Mouse (Mus musculus) embryonic stem cell, embryonic (primary cell): Measurements from ENCODE around the gene Numbl.

Experiments
- CTCF ChIA-PET, 4 experiments: fragments of 300-600 bp in 2 of 4; fragments of 350-600 bp in 2 of 4; sonication (Branson Sonifier 250); formaldehyde crosslinking; loops; one replicate each; lab custom pipeline; 2022; ENCODE audit warnings: inconsistent platforms in 2 of 4; lab: Charles Lee
- POLR2A ChIA-PET, 4 experiments: fragments of 300-600 bp in 2 of 4; fragments of 350-600 bp in 2 of 4; sonication (Branson Sonifier 250); formaldehyde crosslinking; loops; one replicate each; lab custom pipeline; 2022; ENCODE audit warnings: antibody characterized with exemption in 4 of 4, inconsistent platforms in 1 of 4; lab: Charles Lee

The Numbl gene

DNA sequence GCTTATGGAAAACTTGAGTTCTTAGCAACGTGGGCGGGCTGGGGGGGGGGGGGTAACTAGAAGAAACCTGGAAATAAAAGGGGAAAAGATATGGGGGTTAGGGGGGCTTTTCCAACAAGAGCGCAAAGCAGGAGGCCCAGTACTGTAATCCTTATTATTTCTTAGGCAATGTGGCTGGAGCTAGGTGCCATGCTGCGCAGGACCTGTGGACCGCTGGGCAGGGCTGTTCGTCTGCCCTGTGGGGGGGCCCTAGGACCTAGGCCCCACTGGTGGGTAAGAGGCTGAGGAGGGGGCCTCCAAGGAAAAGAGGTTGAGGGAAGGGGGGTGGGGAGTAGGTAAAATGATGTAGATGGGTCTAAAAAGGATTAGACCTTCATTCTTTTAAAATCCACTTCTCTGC lies 24.9 kb upstream of the Numbl start:
- ChIA-PET POLR2A (interaction anchor here (0.6 to 7.6 kb wide), 88 partner anchors 9 to 1146 kb away, joined by 3 to 114 read pairs (median 5); partner anchors contain the start of genes BC024978 (in 3 of the 4), Egln2 (in 3 of the 4), Snrpa (in 3 of the 4) and Numbl (in 2 of the 4)), CTCF (interaction anchor here in 3 of 4 experiments (0.6 to 3.6 kb wide), 38 partner anchors 10 to 258 kb away, joined by 3 to 48 read pairs (median 4); partner anchors contain the start of genes BC024978 (in 1 of the 3), Egln2 (in 1 of the 3), Numbl (in 1 of the 3) and Rab4b (in 1 of the 3))

- ChIA-PET POLR2A (interaction anchor here in 3 of 4 experiments (0.5 to 1.5 kb wide), 11 partner anchors 9 to 1561 kb away, joined by 3 to 6 read pairs (median 4); no protein-coding TSS in a partner anchor), CTCF (interaction anchor here in 1 of 4 experiments (1.5 kb wide), 1 partner anchor 49 kb away, joined by 4 read pairs; no protein-coding TSS in a partner anchor)
Observed at GRCm38 (mm10) chr7:27235726-27236125, 22.5 kb upstream of the Numbl start.

GRCm38 (mm10) chr7:27237527-27237926 lies 20.7 kb upstream of the Numbl start:
- CTCF ChIA-PET = interaction anchor here (0.5 to 1.4 kb wide), 20 partner anchors 9 to 1321 kb away, joined by 3 to 12 read pairs (median 4); partner anchors contain the start of genes BC024978 (in 1 of the 4), Itpkc (in 1 of the 4), Numbl (in 1 of the 4) and Rab4b (in 1 of the 4)
- POLR2A ChIA-PET = interaction anchor here (0.5 to 1.6 kb wide), 26 partner anchors 10 to 810 kb away, joined by 3 to 9 read pairs (median 4); partner anchors contain the start of genes BC024978 (in 2 of the 4), Snrpa (in 2 of the 4) and Numbl (in 1 of the 4)

GRCm38 (mm10) chr7:27238568-27238967 lies 19.7 kb upstream of the Numbl start:
- CTCF ChIA-PET = no interaction called here
- POLR2A ChIA-PET = interaction anchor here in 2 of 4 experiments (1.0 to 5.5 kb wide), 2 partner anchors 19 to 47 kb away, joined by 3 to 34 read pairs; partner anchors contain the start of gene Numbl (in 1 of the 2)

- CTCF ChIA-PET = interaction anchor here (0.6 to 4.3 kb wide), 23 partner anchors 9 to 438 kb away, joined by 3 to 42 read pairs (median 4); partner anchors contain the start of genes Coq8b (in 2 of the 4), Rab4b (in 2 of the 4) and Numbl (in 1 of the 4)
- POLR2A ChIA-PET = interaction anchor here (0.6 to 5.5 kb wide), 13 partner anchors 11 to 89 kb away, joined by 3 to 34 read pairs (median 3); partner anchors contain the start of genes Coq8b (in 2 of the 4), Numbl (in 2 of the 4), BC024978 (in 1 of the 4) and Snrpa (in 1 of the 4)
Observed at GRCm38 (mm10) chr7:27243211-27243610, 15.0 kb upstream of the Numbl start.

DNA sequence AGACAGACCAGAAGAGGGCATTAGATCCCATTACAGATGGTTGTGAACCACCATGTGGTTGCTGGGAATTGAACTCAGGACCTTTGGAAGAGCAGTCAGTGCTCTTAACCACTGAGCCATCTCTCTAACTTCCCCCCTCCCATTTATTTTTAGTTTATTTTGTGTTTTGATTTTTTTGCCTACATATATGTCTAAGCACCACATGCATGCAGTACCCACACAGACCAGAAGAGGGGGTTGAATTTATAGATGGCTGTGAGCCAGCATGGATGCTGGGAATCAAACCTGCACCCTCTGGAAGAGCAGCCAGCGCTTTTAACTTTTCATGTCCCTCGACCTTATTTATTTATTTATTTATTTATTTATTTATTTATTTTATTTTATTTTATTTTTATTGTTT lies 14.1 kb upstream of the Numbl start:
- CTCF ChIA-PET = interaction anchor here in 3 of 4 experiments (0.6 to 4.3 kb wide), 16 partner anchors 8 to 463 kb away, joined by 3 to 42 read pairs (median 6); partner anchors contain the start of genes Coq8b (in 2 of the 3), Numbl (in 1 of the 3) and Rab4b (in 1 of the 3)
- POLR2A ChIA-PET = interaction anchor here in 3 of 4 experiments (0.9 to 5.5 kb wide), 9 partner anchors 11 to 47 kb away, joined by 3 to 34 read pairs (median 5); partner anchors contain the start of genes Coq8b (in 2 of the 3), BC024978 (in 1 of the 3), Numbl (in 1 of the 3) and Snrpa (in 1 of the 3)

DNA sequence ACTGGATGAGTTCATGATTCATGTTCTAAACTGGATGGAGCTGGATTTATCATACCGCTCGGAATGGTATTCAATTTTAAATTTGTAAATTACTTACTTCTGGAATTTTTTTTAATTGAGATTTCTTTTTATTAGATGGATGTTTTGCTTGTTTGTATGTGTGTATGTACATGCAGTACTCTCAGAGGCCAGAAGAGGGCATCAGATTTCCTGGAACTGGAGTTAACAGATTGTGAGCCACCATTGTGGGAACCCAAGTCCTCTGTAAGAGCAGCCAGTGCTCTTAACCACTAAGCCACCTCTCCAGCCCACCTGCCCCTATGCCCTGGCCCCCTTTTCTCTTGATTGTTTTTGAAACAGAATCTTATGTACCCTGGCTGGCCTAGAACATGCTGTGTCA lies 9.1 kb upstream of the Numbl start:
- ChIA-PET POLR2A (interaction anchor here in 2 of 4 experiments (0.6 to 2.4 kb wide), 8 partner anchors 9 to 36 kb away, joined by 3 to 10 read pairs (median 4); partner anchors contain the start of genes Numbl (in 2 of the 2) and Coq8b (in 1 of the 2)), CTCF (interaction anchor here in 3 of 4 experiments (0.6 to 4.2 kb wide), 9 partner anchors 19 to 483 kb away, joined by 3 to 31 read pairs (median 4); no protein-coding TSS in a partner anchor)

- ChIA-PET POLR2A (interaction anchor here in 3 of 4 experiments (1.2 to 2.4 kb wide), 8 partner anchors 8 to 35 kb away, joined by 3 to 10 read pairs (median 6); partner anchors contain the start of genes Coq8b (in 2 of the 3) and Numbl (in 2 of the 3)), CTCF (interaction anchor here in 3 of 4 experiments (0.6 to 1.7 kb wide), 12 partner anchors 17 to 60 kb away, joined by 3 to 8 read pairs (median 3); partner anchors contain the start of gene Coq8b (in 1 of the 3))
Observed at GRCm38 (mm10) chr7:27249928-27250327, 8.3 kb upstream of the Numbl start.

DNA sequence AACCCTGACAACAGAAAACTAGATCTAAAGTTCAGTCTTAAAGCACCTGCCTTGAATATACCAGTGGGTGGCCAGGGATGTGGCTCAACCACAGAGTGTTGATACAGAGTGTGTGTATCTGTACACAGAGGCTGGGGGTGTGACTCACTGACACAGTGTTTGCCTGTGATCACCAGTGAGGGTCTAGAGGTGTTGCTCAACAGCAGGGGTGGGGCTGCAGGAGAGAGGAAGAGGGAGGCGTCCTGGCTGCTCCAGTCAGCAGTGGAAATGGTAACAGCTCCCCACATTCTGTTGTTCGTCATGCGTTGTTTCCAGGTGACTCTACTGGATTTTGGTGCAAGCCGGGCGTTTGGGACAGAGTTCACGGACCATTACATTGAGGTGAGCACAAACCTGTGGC lies 6.3 kb upstream of the Numbl start:
- ChIA-PET POLR2A (interaction anchor here in 3 of 4 experiments (0.5 to 1.9 kb wide), 8 partner anchors 17 to 92 kb away, joined by 3 to 6 read pairs (median 3); partner anchors contain the start of genes Snrpa (in 2 of the 3), BC024978 (in 1 of the 3) and Itpkc (in 1 of the 3)), CTCF (interaction anchor here in 2 of 4 experiments (0.8 to 8.9 kb wide), 7 partner anchors 8 to 34 kb away, joined by 3 to 85 read pairs (median 5); partner anchors contain the start of gene Coq8b (in 1 of the 2))

GRCm38 (mm10) chr7:27255721-27256120 lies 2.5 kb upstream of the Numbl start:
- ChIA-PET CTCF (interaction anchor here (0.6 to 8.9 kb wide), 36 partner anchors 9 to 1089 kb away, joined by 3 to 85 read pairs (median 4); partner anchors contain the start of genes Coq8b (in 1 of the 4) and Rab4b (in 1 of the 4)), POLR2A (interaction anchor here in 3 of 4 experiments (0.7 to 6.8 kb wide), 34 partner anchors 12 to 252 kb away, joined by 3 to 66 read pairs (median 4); partner anchors contain the start of genes Coq8b (in 3 of the 3), BC024978 (in 2 of the 3), Egln2 (in 2 of the 3) and Snrpa (in 2 of the 3))

DNA sequence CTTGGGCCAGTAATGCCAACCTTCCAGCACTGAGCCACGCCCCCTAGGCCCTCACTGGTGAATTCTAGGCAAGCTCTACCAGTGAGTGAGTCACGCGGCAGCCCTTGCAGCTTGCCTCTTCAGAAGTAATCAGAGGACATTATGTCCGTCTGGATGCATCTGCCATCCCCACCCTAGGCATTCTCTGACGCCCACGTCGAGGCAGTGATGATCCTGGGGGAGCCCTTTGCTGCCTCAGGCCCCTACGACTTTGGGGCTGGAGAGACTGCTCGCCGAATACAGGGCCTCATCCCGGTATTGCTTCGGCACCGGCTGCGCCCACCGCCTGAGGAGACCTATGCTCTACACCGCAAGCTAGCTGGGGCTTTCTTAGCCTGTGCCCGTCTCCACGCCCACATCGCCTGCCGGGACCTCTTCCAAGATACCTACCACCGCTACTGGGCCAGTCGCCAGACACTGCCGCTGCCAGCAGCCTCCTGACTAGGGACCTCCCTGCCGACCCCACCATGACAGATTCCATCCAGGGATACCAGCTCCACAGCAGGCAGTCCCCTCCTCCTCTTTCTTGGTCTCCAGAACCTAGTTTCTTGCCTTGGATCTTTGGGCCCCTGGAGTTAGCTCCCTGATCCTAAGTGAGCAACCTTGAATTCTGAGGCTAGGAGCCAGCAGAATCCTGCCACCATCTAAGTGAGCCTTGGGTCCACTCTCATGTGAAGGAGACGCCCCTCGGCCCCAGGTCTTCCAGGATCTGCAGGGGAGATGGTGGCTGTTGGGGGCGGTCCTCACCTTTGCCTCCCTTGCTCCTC lies 984 bp upstream of the Numbl start:
- ChIA-PET POLR2A (interaction anchor here (0.5 to 6.8 kb wide), 84 partner anchors 8 to 1898 kb away, joined by 3 to 66 read pairs (median 4); partner anchors contain the start of genes BC024978 (in 3 of the 4), Coq8b (in 3 of the 4), Snrpa (in 3 of the 4) and Egln2 (in 2 of the 4)), CTCF (interaction anchor here (0.5 to 8.9 kb wide), 36 partner anchors 10 to 1606 kb away, joined by 3 to 85 read pairs (median 4); partner anchors contain the start of genes Coq8b (in 3 of the 4), Rab4b (in 2 of the 4) and Sertad1 (in 1 of the 4))

GRCm38 (mm10) chr7:27257852-27258204 lies 405 bp upstream of the Numbl start:
- POLR2A ChIA-PET = interaction anchor here (0.6 to 6.8 kb wide), 74 partner anchors 9 to 1897 kb away, joined by 3 to 66 read pairs (median 5); partner anchors contain the start of genes BC024978 (in 3 of the 4), Coq8b (in 3 of the 4), Snrpa (in 3 of the 4) and Egln2 (in 2 of the 4)
- CTCF ChIA-PET = interaction anchor here in 3 of 4 experiments (0.5 to 8.9 kb wide), 25 partner anchors 11 to 1607 kb away, joined by 3 to 85 read pairs (median 6); partner anchors contain the start of genes Coq8b (in 2 of the 3), Rab4b (in 2 of the 3) and Sertad1 (in 1 of the 3)

- ChIA-PET CTCF (interaction anchor here (0.5 to 8.9 kb wide), 14 partner anchors 11 to 473 kb away, joined by 3 to 85 read pairs (median 4); partner anchors contain the start of genes Coq8b (in 1 of the 4) and Rab4b (in 1 of the 4)), POLR2A (interaction anchor here (0.5 to 6.8 kb wide), 39 partner anchors 8 to 174 kb away, joined by 3 to 66 read pairs (median 4); partner anchors contain the start of genes BC024978 (in 2 of the 4), Coq8b (in 2 of the 4), Shkbp1 (in 2 of the 4) and Snrpa (in 2 of the 4))
Observed at GRCm38 (mm10) chr7:27259271-27259721, 1.1 kb downstream of the Numbl start.

DNA sequence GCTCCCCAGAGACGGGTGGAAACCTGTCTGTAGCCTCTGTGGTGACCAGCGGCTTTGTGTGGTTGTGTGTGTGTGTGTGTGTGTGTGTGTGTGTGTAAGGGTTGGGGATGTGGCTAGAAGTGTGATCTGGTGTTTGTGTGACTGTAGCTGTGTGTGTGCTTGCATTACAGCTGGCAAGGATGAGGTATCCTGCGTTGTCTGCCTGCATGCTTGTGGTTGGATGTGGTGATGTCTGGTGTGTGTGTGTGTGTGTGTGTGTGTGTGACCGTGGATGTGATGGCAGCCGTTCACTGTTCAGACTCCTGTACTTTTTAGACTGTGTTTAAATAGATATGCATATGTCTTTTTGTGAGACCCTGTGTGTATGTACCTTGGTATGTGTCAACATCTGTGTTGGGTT lies 1.5 kb downstream of the Numbl start:
- POLR2A ChIA-PET = interaction anchor here (1.0 to 6.8 kb wide), 18 partner anchors 7 to 138 kb away, joined by 3 to 66 read pairs (median 3); partner anchors contain the start of gene Coq8b (in 1 of the 4)
- CTCF ChIA-PET = interaction anchor here (0.6 to 8.9 kb wide), 8 partner anchors 10 to 473 kb away, joined by 3 to 85 read pairs (median 4); no protein-coding TSS in a partner anchor

DNA sequence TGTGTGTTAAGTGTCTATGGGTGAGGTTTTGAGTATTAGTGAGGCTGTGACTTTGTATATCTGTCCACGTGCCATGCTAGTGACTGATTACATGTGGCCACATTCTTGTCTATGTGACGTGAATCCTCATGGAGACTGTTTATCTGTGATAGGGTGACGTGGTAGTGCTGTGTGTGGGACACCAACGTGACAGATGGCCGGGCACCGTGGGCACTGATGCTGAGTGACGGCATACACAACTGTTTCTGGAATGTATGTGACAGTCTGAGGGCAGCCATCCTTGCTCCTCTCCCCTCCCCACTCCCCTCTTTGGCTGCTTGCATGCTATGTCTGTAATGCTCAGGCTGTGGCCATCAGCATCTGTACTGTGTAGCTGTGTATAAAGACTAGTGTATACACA lies 2.6 kb downstream of the Numbl start:
- ChIA-PET POLR2A (interaction anchor here in 1 of 4 experiments (2.2 to 6.8 kb wide), 2 partner anchors 24 to 28 kb away, joined by 5 to 46 read pairs; partner anchors contain the start of gene Coq8b), CTCF (no interaction called here)

- ChIA-PET CTCF (interaction anchor here in 1 of 4 experiments (0.7 kb wide), 1 partner anchor 10 kb away, joined by 3 read pairs; no protein-coding TSS in a partner anchor), POLR2A (interaction anchor here in 2 of 4 experiments (0.8 to 2.2 kb wide), 4 partner anchors 9 to 29 kb away, joined by 3 to 7 read pairs (median 4); partner anchors contain the start of gene Coq8b (in 2 of the 2))
Observed at GRCm38 (mm10) chr7:27261888-27262287, 3.7 kb downstream of the Numbl start.
